Mouse (Mus musculus) left cerebral cortex, postnatal 14 days (tissue): Measurements from ENCODE around the gene Pdxk. TPM values are rescaled to one million over a fixed set of nuclear protein-coding genes. Genes with fewer than 3 reads are reported as not detected.

Source experiments
- DNase-seq, 2 experiments: peaks; one replicate each; pipeline ENCODE4 v3.0.0; 2021 to 2022; ENCODE audit warnings: low spot score in 2 of 2, mixed read lengths in 1 of 2
- intact Hi-C: fragments of 180-260 bp; cut with DNase I; formaldehyde crosslinking; loops from one replicate; pipeline ENCODE4 v1.15.1; 2025
- microRNA-seq, 2 experiments: library from miRNA; unstranded; fragments of <30 nt; microRNA quantifications; one replicate each; pipeline ENCODE4 v1.2.0; 2022
- total RNA-seq, 2 experiments: library from RNA; stranded (reverse); gene quantifications; 2 replicates each; pipeline ENCODE4 v1.2.3; 2021

Pdxk gene
- total RNA-seq, 2 experiments from 2014 or later = 92.2 to 92.3 TPM

DNA sequence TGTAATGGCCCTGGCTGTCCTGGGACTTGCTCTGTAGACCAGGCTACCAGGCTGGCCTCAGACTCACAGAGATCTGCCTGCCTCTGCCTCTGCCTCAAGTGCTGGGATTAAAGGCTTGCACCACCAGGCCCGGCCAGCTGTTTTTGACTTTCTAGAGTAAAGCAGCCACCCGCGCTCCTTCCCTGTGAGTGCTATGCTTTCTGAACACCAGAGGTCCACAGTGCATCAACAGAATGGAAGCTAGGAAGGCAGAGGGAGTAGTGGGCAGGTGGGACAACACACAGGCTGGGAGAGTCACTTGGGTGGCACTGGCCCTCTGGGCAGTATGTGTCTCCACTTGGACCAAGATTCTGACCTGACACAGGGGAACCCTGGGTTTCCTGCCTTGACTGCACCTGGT is 69.4 kb downstream of the Pdxk start:
- intact Hi-C loops = loop anchor here (5.0 kb wide), 1 partner anchor 208 kb away; the partner anchor contains the start of gene Pwp2
- DNase-seq = no peak

DNA sequence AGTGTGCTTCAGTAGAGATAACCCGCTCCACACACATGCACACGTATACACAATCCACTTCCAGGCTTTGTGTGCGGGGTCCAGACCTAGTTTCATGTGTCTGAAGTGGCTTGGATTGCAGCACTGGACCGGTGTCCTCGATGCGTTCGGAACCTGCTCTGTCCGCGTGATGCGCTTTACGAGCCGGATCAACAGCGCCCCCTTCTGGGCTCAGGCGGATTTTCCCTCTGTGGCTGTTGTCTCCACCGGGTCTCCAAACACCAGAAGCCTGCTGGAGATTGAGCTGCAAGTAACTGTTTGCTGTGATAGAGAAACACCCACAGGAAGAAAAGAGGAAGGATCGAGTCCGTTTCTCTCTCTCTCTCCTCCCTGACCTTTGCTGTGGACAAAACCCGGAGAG is 72.7 kb downstream of the Pdxk start:
- intact Hi-C loops = loop anchor here (1.0 kb wide), 1 partner anchor 113 kb away; no protein-coding TSS in a partner anchor
- DNase-seq = peak; percentile 91

DNA sequence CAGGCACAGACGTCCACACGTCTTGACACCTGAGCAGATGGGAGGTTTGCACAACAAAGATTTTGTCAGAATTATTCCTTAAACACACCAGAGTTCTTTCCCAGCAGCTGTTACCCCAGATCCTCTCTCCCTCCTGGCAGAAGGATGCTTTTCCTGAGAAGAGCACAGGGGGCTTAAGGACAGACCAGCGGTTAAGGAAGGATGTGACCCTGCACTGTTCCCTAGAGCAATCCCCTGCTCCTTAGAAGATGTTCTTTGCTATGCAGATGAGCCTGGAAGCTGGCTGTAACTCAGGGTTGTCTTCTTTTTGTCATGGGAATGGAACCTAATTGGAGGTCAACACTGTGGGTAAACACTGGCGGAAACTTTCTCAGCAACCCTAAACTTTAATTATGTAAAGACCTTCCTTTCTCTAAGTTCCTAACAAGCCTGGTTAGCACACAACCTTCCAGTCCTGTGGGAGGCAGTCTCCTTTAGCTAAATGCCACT is 73.7 kb downstream of the Pdxk start:
- intact Hi-C loops = no loop called here
- no peak for DNase-seq

DNA sequence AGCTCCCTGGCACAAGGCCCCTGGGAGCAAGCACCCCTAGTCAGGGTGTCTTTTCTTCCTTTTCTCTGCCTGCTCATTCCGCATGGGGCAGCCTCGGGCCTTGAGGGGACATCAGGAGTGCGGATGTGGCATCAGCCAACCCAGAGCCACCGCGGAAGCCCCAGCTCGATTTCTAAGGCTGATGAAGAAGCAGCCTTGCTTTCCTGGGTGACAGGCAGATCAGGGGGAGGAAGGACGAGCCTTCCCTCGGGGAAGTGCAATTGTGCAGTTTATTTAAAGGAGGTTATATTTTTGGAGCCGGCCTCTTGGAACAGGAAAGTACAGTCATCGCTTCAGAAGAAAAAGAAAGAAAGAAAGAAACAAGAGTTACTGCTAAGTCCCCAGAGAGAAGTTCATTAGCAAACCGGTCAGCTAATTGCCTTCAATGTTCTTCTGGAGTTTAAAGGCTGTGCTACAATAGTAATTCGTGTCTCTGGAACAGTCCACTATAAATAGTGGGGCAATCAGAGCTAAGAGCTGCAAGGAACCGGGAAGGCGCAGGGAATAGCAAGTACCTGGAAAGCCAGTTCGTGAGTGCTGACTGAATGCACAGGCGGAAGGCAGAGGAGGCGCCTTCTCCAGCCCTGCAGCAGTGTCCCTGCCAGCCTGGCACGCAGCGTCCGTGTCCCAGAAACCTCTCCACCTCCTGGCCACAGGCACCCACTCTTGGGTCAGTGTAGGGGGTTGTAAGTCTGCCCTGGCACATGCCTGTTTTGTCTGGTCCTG is 76.4 kb downstream of the Pdxk start:
- intact Hi-C loops = loop anchor here (5.0 kb wide), 1 partner anchor 36 kb away; the partner anchor contains the start of gene Agpat3
- DNase-seq = peak; percentile 68 to 69

Small RNA genes within 50 kb of the gene (microRNA-seq; reads per million reads assigned to microRNA genes)
- 0 to 0.53 reads per million in 2 experiments for gene Mir6410
- gene Mir6907 = 4.4 to 4.7 reads per million in 2 experiments
- 0.53 to 1.0 reads per million in 2 experiments for gene Mir6908

Other genes starting within 250 kb of the Pdxk start
- 10 to 100 TPM; 75.2 to 86.8 TPM for gene Trappc10, start 220.3 kb downstream of the Pdxk start, total RNA-seq
- 100 to 1,000 TPM; 290 to 296 TPM for gene Agpat3, start 112.5 kb downstream of the Pdxk start, total RNA-seq
- 100 to 1,000 TPM; 355 to 365 TPM for gene Rrp1, start 51.9 kb downstream of the Pdxk start, total RNA-seq
- gene Cstb, start 39.3 kb downstream of the Pdxk start, total RNA-seq = 10 to 100 TPM; 35.9 to 39.2 TPM
- not detected for gene Olfr1358, start 52.5 kb upstream of the Pdxk start, total RNA-seq
- 10 to 100 TPM; 18.2 to 27.4 TPM for gene Ilvbl, start 109.4 kb upstream of the Pdxk start, total RNA-seq
- gene Syde1, start 127.0 kb upstream of the Pdxk start, total RNA-seq = 1 to 10 TPM; 3.6 to 5.1 TPM
- not detected for gene Olfr1357, start 153.1 kb upstream of the Pdxk start, total RNA-seq